Mouse (Mus musculus) stomach, postnatal 0 days (tissue): ENCODE measurements at regions not wholly inside any gene's neighbourhood (a gene's known extent, or its start where the extent isn't known, plus 50 kb on each side); places are given as distances from the start of the nearest gene placed in this dataset.

Experiments used
- CTCF ChIP-seq: IDR thresholded peaks from 2 replicates; pipeline ENCODE4 v1.5.1; 2016; ENCODE audit warnings: antibody characterized with exemption, low read depth, mild to moderate bottlenecking, moderate library complexity
- EP300 ChIP-seq: optimal IDR thresholded peaks from 2 replicates; pipeline ENCODE3; 2016; ENCODE audit warnings: antibody characterized with exemption

- TF ChIP-seq CTCF (no peak), EP300 (no peak)
Measured at GRCm38 (mm10) chr13:98574057-98574323, 63.2 kb downstream of the Tmem174 start.
